Mouse (Mus musculus) heart, postnatal 0 days (tissue): Measurements from ENCODE around the gene Gpr87. TPM values are rescaled to one million over a fixed set of nuclear protein-coding genes. Genes with fewer than 3 reads are reported as not detected.

Source experiments
- ATAC-seq: fragments of 200-750 bp; cut with Nextera tagmentation; 2 replicates; pipeline ENCODE4 v1.8.0; 2017; ENCODE audit warnings: low read depth, moderate number of reproducible peaks, moderate library complexity; ENCODE audit not compliant: insufficient read depth
- DNase-seq: peaks from one replicate; pipeline ENCODE4 v3.0.0-alpha.2; 2016; ENCODE audit warnings: low spot score
- H3K27ac ChIP-seq: fragments of 300-500 bp; sonication (generic); 2 replicates; pipeline ENCODE4 v1.5.1; 2014; ENCODE audit warnings: low read depth, mild to moderate bottlenecking
- H3K27me3 ChIP-seq: fragments of 300-500 bp; sonication (generic); 2 replicates; pipeline ENCODE4 v1.6.1; 2014; ENCODE audit warnings: low read length, mixed read lengths; ENCODE audit not compliant: control insufficient read depth, insufficient read depth
- H3K36me3 ChIP-seq: fragments of 300-500 bp; sonication (generic); replicated peaks from 2 replicates; pipeline ENCODE4 v1.6.1; 2014; ENCODE audit warnings: low read length, mixed read lengths; ENCODE audit not compliant: control insufficient read depth, insufficient read depth
- H3K4me1 ChIP-seq: fragments of 300-500 bp; sonication (generic); 2 replicates; pipeline ENCODE4 v1.6.1; 2014; ENCODE audit warnings: antibody characterized with exemption; ENCODE audit not compliant: control insufficient read depth, insufficient read depth
- H3K4me2 ChIP-seq: fragments of 300-500 bp; sonication (generic); 2 replicates; pipeline ENCODE4 v1.6.1; 2014; ENCODE audit warnings: low read depth, mild to moderate bottlenecking, low read length, moderate library complexity
- H3K4me3 ChIP-seq: fragments of 300-500 bp; sonication (generic); 2 replicates; pipeline ENCODE4 v1.5.1; 2014; ENCODE audit warnings: low read depth, low read length
- H3K9ac ChIP-seq: fragments of 300-500 bp; sonication (generic); replicated peaks from 2 replicates; pipeline ENCODE4 v1.6.1; 2014; ENCODE audit warnings: low read depth, low read length, mixed read lengths
- H3K9me3 ChIP-seq: fragments of 300-500 bp; sonication (generic); replicated peaks from 2 replicates; pipeline ENCODE4 v1.6.1; 2016; ENCODE audit warnings: low read length; ENCODE audit not compliant: control insufficient read depth
- CTCF ChIP-seq: IDR thresholded peaks from 2 replicates; pipeline ENCODE4 v1.5.1; 2016; ENCODE audit warnings: antibody characterized with exemption, control low read depth, low read depth
- EP300 ChIP-seq: IDR thresholded peaks from 2 replicates; pipeline ENCODE4 v1.6.1; 2016; ENCODE audit warnings: antibody characterized with exemption, low read depth
- WGBS: fragments of 180-500 bp; shearing (Covaris S2); extraction: QIAGEN DNeasy Blood & Tissue Kit; methylation state at CpG from one replicate; pipeline ENCODE4 v1.1.7; 2014; 5-methylcytosine and 5-hydroxymethylcytosine counted together
- polyA plus RNA-seq: library from polyadenylated mRNA; unstranded; fragments of >200 nt; fragmentation: Nextera tagmentation; extraction: Ambion mirVana; gene quantifications from 2 replicates; pipeline ENCODE4 v1.2.1, GENCODE M21; 2015
- total RNA-seq: library from RNA; depleted of rRNA; stranded (reverse); fragments of >200 nt; gene quantifications from 2 replicates; pipeline ENCODE4 v1.2.3, GENCODE M21; 2014; ENCODE audit warnings: low replicate concordance

Gene Gpr87
- total and polyA plus RNA-seq, 2 experiments from 2014 or later, result not detected

DNA sequence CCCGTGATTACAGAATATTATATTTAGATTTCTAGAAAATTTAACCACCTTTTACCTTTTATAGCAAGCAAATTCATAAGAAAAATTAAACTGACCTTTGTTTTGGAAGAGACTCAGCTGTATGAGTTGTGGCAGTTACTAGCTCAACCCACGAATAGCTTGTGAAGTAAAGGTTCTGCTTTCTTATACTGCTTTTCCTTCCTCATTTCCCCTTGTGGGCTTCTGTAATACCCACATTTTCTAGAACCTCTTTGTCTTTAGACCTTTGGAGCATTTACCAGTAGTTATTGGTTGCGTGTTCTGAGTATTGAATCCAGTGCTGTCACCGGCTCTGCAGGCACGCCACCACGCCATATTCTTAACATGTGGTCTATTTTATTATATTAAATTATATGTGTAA lies 15.8 kb upstream of the Gpr87 start, which contains the start of gene P2ry13:
P2ry13 (minus strand) TSS at position 156 of the 400 bp plus-strand sequence.
- Histone ChIP-seq H3K9ac (no peak within 1 kb of the TSS), H3K27me3 (no peaks in the 10 kb centered on the region), H3K36me3 (no peaks in the 10 kb centered on the region), H3K27ac (no peak within 1 kb of the TSS), H3K4me1 (peaks cover 4% of the 10 kb centered on the region; the same call in 1 of the 2 replicates), H3K9me3 (no peaks in the 10 kb centered on the region), H3K4me3 (no peak within 1 kb of the TSS), H3K4me2 (no peak within 1 kb of the TSS)
- DNase-seq (no peak), ATAC-seq (no peak)
- 86% methylated on average over 6 of the region's 6 CpGs for WGBS
- TF ChIP-seq CTCF (no peak), EP300 (no peak)

DNA sequence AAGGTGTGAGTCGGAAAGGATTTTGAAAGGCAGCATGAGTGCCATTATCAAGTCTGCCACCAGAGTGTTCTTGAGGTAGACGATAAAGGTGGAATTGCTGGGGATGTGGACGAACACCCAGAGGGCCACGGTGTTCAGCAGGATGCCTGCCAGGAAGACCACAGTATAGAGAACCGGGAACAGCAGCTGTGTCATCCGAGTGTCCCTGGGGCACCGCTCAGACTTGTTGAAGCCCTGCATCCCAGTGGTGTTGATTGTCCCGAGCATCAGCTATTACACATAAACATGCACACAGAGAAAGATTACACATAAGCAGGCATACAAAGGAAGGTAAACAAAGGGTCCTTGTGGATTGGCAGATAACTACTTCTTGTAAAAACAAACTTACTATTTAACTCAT lies 15.2 kb upstream of the Gpr87 start:
- H3K27me3 ChIP-seq, result no peaks in the 10 kb centered on the region
- no peaks in the 10 kb centered on the region for H3K9me3 ChIP-seq
- 55% methylated on average over 8 of the region's 8 CpGs for WGBS
- H3K4me1 ChIP-seq, result peaks cover 7% of the 10 kb centered on the region
- DNase-seq (no peak), ATAC-seq (no peak)
- no peaks in the 10 kb centered on the region for H3K36me3 ChIP-seq
- no peak overlapping the region for H3K9ac ChIP-seq
- no peak overlapping the region for H3K4me2 ChIP-seq
- no peak overlapping the region for H3K27ac ChIP-seq
- H3K4me3 ChIP-seq, result no peak overlapping the region
- no peak for TF ChIP-seq CTCF
- no peak for TF ChIP-seq EP300

DNA sequence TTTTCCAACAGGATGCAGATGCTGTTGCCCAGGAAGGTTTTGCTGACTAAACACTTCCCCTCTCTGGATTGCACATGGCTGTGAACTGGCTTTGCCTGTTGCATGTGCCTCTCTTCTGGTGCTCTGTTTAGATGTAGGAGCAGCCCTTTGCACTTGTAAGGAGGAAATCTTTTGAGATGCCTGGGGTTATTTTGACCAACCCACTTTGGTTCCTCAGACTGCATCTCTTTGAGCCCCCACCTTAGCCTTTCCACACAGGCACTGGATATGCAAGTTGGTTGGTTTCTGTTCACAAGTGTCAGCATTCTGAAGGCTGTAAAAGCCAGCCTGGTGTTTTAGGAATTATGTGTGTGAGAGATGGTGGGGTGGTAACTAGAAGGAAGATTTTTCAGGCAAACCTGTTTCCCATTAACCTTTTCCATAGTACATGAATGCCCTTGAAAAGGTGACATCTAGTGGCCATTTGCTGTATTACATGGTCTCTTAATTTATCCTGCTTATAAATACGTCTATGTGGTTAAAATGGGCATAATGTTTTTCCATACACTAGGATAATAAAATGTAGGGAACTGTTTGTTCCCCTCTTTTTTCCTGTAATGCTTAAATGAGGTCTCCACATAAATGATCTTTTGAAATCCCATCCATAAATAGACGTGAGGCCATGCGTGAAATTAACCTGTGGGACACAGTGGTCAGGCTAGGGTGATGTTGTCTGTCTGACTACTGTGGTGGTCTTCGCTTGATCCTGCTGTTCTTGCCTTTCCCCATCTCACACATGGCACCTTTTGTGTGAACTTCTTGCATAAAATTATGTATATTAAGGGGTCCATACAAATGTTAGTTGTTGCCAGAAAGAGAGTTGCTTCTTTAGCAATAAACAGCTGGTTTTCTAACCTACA lies 14.0 kb upstream of the Gpr87 start:
- WGBS, result 67% methylated on average over 4 of the region's 4 CpGs
- Histone ChIP-seq H3K4me3 (no peak overlapping the region), H3K4me1 (peaks cover 18% of the 10 kb centered on the region), H3K9ac (no peak overlapping the region), H3K27ac (no peak overlapping the region), H3K4me2 (no peak overlapping the region), H3K27me3 (no peaks in the 10 kb centered on the region), H3K36me3 (no peaks in the 10 kb centered on the region), H3K9me3 (no peaks in the 10 kb centered on the region)
- DNase-seq (peak; percentile 79), ATAC-seq (no peak)
- peak; percentile 88 for TF ChIP-seq CTCF
- TF ChIP-seq EP300, result no peak

DNA sequence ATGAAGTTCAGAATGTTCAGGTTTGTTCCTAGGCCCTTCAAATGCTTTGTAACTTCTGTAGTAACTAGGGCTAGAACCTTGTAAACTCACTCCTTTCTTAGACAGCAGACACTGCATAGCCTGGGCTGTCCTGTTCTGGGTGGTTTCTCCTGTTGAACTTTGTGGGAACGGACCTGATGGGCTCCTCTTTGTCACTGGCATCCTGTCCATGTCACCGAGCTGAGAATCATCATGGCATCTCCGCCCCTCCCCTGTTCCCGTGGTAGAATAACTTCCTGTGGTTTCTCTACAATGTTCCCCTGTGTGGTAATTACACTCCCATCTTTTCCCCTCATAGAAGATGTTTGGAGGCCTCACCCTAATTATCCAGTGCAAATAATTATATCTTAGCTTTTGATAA lies 11.0 kb upstream of the Gpr87 start:
- no peaks in the 10 kb centered on the region for H3K27me3 ChIP-seq
- H3K36me3 ChIP-seq, result no peaks in the 10 kb centered on the region
- ATAC-seq (no peak), DNase-seq (no peak)
- H3K9me3 ChIP-seq, result no peaks in the 10 kb centered on the region
- no peak overlapping the region for H3K9ac ChIP-seq
- 76% methylated on average over 4 of the region's 4 CpGs for WGBS
- H3K4me1 ChIP-seq, result peaks cover 13% of the 10 kb centered on the region
- H3K4me2 ChIP-seq, result no peak overlapping the region
- no peak overlapping the region; the same call in 1 of the 2 replicates for H3K27ac ChIP-seq
- H3K4me3 ChIP-seq, result no peak overlapping the region
- TF ChIP-seq EP300 (no peak), CTCF (no peak)

DNA sequence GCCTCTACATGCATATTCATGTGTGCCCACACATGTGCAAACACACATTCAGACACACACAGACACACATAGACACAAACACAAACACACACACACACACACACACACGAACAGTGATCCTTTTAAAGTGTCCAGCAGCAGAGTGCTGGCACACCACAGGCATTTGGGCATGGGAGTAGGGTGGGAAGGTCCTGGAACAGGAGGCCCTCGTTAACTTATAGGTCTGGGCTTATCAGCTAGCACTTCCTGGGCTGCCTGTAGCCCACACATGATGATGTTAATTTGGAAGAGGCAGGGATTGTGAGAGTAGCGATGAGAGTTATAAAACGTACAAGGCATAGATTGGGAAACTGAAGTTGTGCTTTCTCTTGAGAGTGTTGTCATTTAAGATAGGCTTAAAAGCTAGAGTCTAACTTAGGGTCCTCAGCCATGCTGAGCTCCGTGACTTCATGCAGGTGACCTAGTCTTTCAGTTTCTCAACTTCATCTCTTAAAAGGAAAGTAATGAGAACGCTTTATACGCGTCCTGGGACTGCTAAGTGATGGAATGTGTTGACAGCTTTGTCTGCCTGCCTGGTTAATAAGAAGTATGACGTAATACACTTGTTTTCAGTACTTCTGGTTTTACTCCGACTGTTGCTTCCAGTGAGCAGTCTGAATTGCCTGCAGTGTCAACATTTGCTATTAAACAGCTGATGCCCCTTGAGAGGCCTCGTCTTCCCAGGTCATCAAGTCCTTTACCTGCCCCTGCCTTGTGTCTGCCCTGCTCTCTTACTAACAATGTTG lies 10.0 kb upstream of the Gpr87 start:
- Histone ChIP-seq H3K4me1 (peaks cover 13% of the 10 kb centered on the region), H3K36me3 (no peaks in the 10 kb centered on the region), H3K4me3 (no peak overlapping the region), H3K4me2 (peak overlapping the region; percentile 33; the same call in 1 of the 2 replicates), H3K27me3 (no peaks in the 10 kb centered on the region), H3K27ac (peak overlapping the region; percentile 60), H3K9me3 (no peaks in the 10 kb centered on the region), H3K9ac (no peak overlapping the region)
- TF ChIP-seq EP300, result no peak
- no peak for TF ChIP-seq CTCF
- WGBS, result 22% methylated on average over 11 of the region's 11 CpGs
- DNase-seq (peak; percentile 76), ATAC-seq (peak; percentile 80)
